Mouse (Mus musculus) brain, embryonic 14.5 days (tissue): ENCODE results near the gene Mrpl10.

Experiments
- CTCF ChIP-seq: fragments of 200-500 bp; IDR thresholded peaks from 2 replicates; pipeline ENCODE4 v1.5.1; 2012; ENCODE audit warnings: inconsistent platforms, mild to moderate bottlenecking, moderate library complexity, borderline replicate concordance; ENCODE audit not compliant: insufficient read depth, insufficient read length; ENCODE audit errors: extremely low read depth
- POLR2A ChIP-seq: fragments of 200-500 bp; IDR thresholded peaks from 2 replicates; pipeline ENCODE4 v1.6.1; 2012; ENCODE audit warnings: mild to moderate bottlenecking, inconsistent platforms, borderline replicate concordance; ENCODE audit not compliant: poor library complexity, insufficient read depth, insufficient read length, severe bottlenecking; ENCODE audit errors: extremely low read depth

GRCm38 (mm10) chr11:97025721-97026344 lies 15.5 kb upstream of the Mrpl10 start:
- no peak for TF ChIP-seq POLR2A
- peak; percentile 97 for TF ChIP-seq CTCF
